Mouse (Mus musculus): ENCODE measurements around the gene Tstd2. TPM values are rescaled to one million over a fixed set of nuclear protein-coding genes. Genes with fewer than 3 reads are reported as not detected.

The Tstd2 gene
- polyA plus RNA-seq, 1 experiment from 2014 or later: 26.8 TPM

GRCm38 (mm10) chr4:46151903-46152544 is 13.5 kb upstream of the Tstd2 start:
- no peaks in the 10 kb centered on the region for H3K27me3 ChIP-seq (replicated peaks)
- ATAC-seq (ENCODE audit: extremely low read depth, insufficient number of reproducible peaks, low FRiP score, low TSS enrichment): no peak
- no peaks in the 10 kb centered on the region for H3K9me3 ChIP-seq
- no peaks in the 10 kb centered on the region for H3K4me1 ChIP-seq
- no peak overlapping the region for H3K4me2 ChIP-seq
- no peak overlapping the region for H3K27ac ChIP-seq (replicated peaks)
- H3K36me3 ChIP-seq: peaks cover 97% of the 10 kb centered on the region
- WGBS: 90% methylated on average over 12 of the region's 12 CpGs
- no peak overlapping the region for H3K9ac ChIP-seq
- no peak overlapping the region for H3K4me3 ChIP-seq

- Histone ChIP-seq H3K4me3 (no peak overlapping the region), H3K4me1 (no peaks in the 10 kb centered on the region), H3K27me3 (replicated peaks) (no peaks in the 10 kb centered on the region), H3K27ac (replicated peaks) (no peak overlapping the region), H3K4me2 (no peak overlapping the region), H3K9me3 (no peaks in the 10 kb centered on the region), H3K36me3 (peaks cover 66% of the 10 kb centered on the region), H3K9ac (no peak overlapping the region)
- 83% methylated on average over 1 of the region's 1 CpGs for WGBS
- no peak for ATAC-seq (ENCODE audit: extremely low read depth, insufficient number of reproducible peaks, low FRiP score, low TSS enrichment)
Measured at GRCm38 (mm10) chr4:46146881-46147280, 8.4 kb upstream of the Tstd2 start.

GRCm38 (mm10) chr4:46144323-46144722 is 5.8 kb upstream of the Tstd2 start:
- Histone ChIP-seq H3K27me3 (replicated peaks) (no peaks in the 10 kb centered on the region), H3K9ac (no peak overlapping the region), H3K36me3 (peaks cover 41% of the 10 kb centered on the region), H3K4me3 (no peak overlapping the region), H3K4me2 (no peak overlapping the region), H3K4me1 (peaks cover 15% of the 10 kb centered on the region), H3K27ac (replicated peaks) (no peak overlapping the region), H3K9me3 (no peaks in the 10 kb centered on the region)
- no peak for ATAC-seq (ENCODE audit: extremely low read depth, insufficient number of reproducible peaks, low FRiP score, low TSS enrichment)
- WGBS: 74% methylated on average over 3 of the region's 3 CpGs

- Histone ChIP-seq H3K4me3 (peak overlapping the region; percentile 86), H3K36me3 (peaks cover 36% of the 10 kb centered on the region), H3K9ac (peak overlapping the region; percentile 94), H3K4me1 (peaks cover 28% of the 10 kb centered on the region), H3K4me2 (peak overlapping the region; percentile 79), H3K27me3 (replicated peaks) (no peaks in the 10 kb centered on the region), H3K27ac (replicated peaks) (peak overlapping the region; percentile 96), H3K9me3 (no peaks in the 10 kb centered on the region)
- ATAC-seq (ENCODE audit: extremely low read depth, insufficient number of reproducible peaks, low FRiP score, low TSS enrichment): no peak
- 5% methylated on average over 17 of the region's 17 CpGs for WGBS
Measured at GRCm38 (mm10) chr4:46137629-46138286, 736 bp downstream of the Tstd2 start.

GRCm38 (mm10) chr4:46131791-46132190 is 6.7 kb downstream of the Tstd2 start:
- no peak overlapping the region for H3K4me2 ChIP-seq
- H3K4me1 ChIP-seq: peaks cover 4% of the 10 kb centered on the region
- ATAC-seq (ENCODE audit: extremely low read depth, insufficient number of reproducible peaks, low FRiP score, low TSS enrichment): no peak
- peaks cover 3% of the 10 kb centered on the region; the same call in 1 of the 2 replicates for H3K9me3 ChIP-seq
- no peaks in the 10 kb centered on the region for H3K27me3 ChIP-seq (replicated peaks)
- H3K4me3 ChIP-seq: no peak overlapping the region
- no peak overlapping the region for H3K27ac ChIP-seq (replicated peaks)
- 88% methylated on average over 6 of the region's 6 CpGs for WGBS
- H3K36me3 ChIP-seq: peaks cover 91% of the 10 kb centered on the region
- no peak overlapping the region for H3K9ac ChIP-seq

GRCm38 (mm10) chr4:46130221-46130620 is 8.3 kb downstream of the Tstd2 start:
- Histone ChIP-seq H3K4me1 (no peaks in the 10 kb centered on the region), H3K9me3 (peaks cover 3% of the 10 kb centered on the region; the same call in 1 of the 2 replicates), H3K4me2 (no peak overlapping the region), H3K9ac (no peak overlapping the region), H3K27ac (replicated peaks) (no peak overlapping the region), H3K4me3 (no peak overlapping the region), H3K27me3 (replicated peaks) (no peaks in the 10 kb centered on the region), H3K36me3 (peaks cover 94% of the 10 kb centered on the region)
- WGBS: 76% methylated on average over 3 of the region's 3 CpGs
- no peak for ATAC-seq (ENCODE audit: extremely low read depth, insufficient number of reproducible peaks, low FRiP score, low TSS enrichment)

GRCm38 (mm10) chr4:46129311-46130004 is 9.0 kb downstream of the Tstd2 start:
- H3K4me2 ChIP-seq: no peak overlapping the region
- H3K27ac ChIP-seq (replicated peaks): no peak overlapping the region
- no peaks in the 10 kb centered on the region for H3K4me1 ChIP-seq
- no peaks in the 10 kb centered on the region for H3K27me3 ChIP-seq (replicated peaks)
- no peak overlapping the region for H3K9ac ChIP-seq
- H3K9me3 ChIP-seq: peaks cover 3% of the 10 kb centered on the region; the same call in 1 of the 2 replicates
- 85% methylated on average over 8 of the region's 8 CpGs for WGBS
- H3K4me3 ChIP-seq: no peak overlapping the region
- H3K36me3 ChIP-seq: peaks cover 94% of the 10 kb centered on the region
- no peak for ATAC-seq (ENCODE audit: extremely low read depth, insufficient number of reproducible peaks, low FRiP score, low TSS enrichment)

GRCm38 (mm10) chr4:46126541-46126940 is 12.0 kb downstream of the Tstd2 start:
- no peaks in the 10 kb centered on the region for H3K4me1 ChIP-seq
- H3K4me2 ChIP-seq: no peak overlapping the region
- H3K27me3 ChIP-seq (replicated peaks): no peaks in the 10 kb centered on the region
- H3K36me3 ChIP-seq: peaks cover 93% of the 10 kb centered on the region
- H3K9ac ChIP-seq: no peak overlapping the region
- H3K4me3 ChIP-seq: no peak overlapping the region
- ATAC-seq (ENCODE audit: extremely low read depth, insufficient number of reproducible peaks, low FRiP score, low TSS enrichment): no peak
- no peak overlapping the region for H3K27ac ChIP-seq (replicated peaks)
- 44% methylated on average over 2 of the region's 2 CpGs for WGBS
- peaks cover 3% of the 10 kb centered on the region; the same call in 1 of the 2 replicates for H3K9me3 ChIP-seq

GRCm38 (mm10) chr4:46123358-46123757 is 15.1 kb downstream of the Tstd2 start:
- Histone ChIP-seq H3K4me2 (no peak overlapping the region), H3K9me3 (no peaks in the 10 kb centered on the region), H3K36me3 (peaks cover 93% of the 10 kb centered on the region), H3K27ac (replicated peaks) (no peak overlapping the region), H3K4me1 (no peaks in the 10 kb centered on the region), H3K4me3 (no peak overlapping the region), H3K27me3 (replicated peaks) (no peaks in the 10 kb centered on the region), H3K9ac (no peak overlapping the region)
- 92% methylated on average over 6 of the region's 6 CpGs for WGBS
- no peak for ATAC-seq (ENCODE audit: extremely low read depth, insufficient number of reproducible peaks, low FRiP score, low TSS enrichment)

GRCm38 (mm10) chr4:46120767-46121166 is 17.7 kb downstream of the Tstd2 start:
- no peaks in the 10 kb centered on the region for H3K27me3 ChIP-seq (replicated peaks)
- H3K4me3 ChIP-seq: no peak overlapping the region
- no peak overlapping the region for H3K4me2 ChIP-seq
- H3K36me3 ChIP-seq: peaks cover 98% of the 10 kb centered on the region
- 77% methylated on average over 3 of the region's 3 CpGs for WGBS
- 0 out of 2 replicates have a peak, but pooled peaks cover 4% of the 10 kb centered on the region for H3K4me1 ChIP-seq
- no peak overlapping the region for H3K9ac ChIP-seq
- no peak for ATAC-seq (ENCODE audit: extremely low read depth, insufficient number of reproducible peaks, low FRiP score, low TSS enrichment)
- no peaks in the 10 kb centered on the region for H3K9me3 ChIP-seq
- no peak overlapping the region for H3K27ac ChIP-seq (replicated peaks)

- Histone ChIP-seq H3K27ac (replicated peaks) (no peak overlapping the region), H3K27me3 (replicated peaks) (no peaks in the 10 kb centered on the region), H3K9me3 (no peaks in the 10 kb centered on the region), H3K4me1 (0 out of 2 replicates have a peak, but pooled peaks cover 4% of the 10 kb centered on the region), H3K4me2 (no peak overlapping the region), H3K36me3 (peaks cover 98% of the 10 kb centered on the region), H3K4me3 (no peak overlapping the region), H3K9ac (no peak overlapping the region)
- no peak for ATAC-seq (ENCODE audit: extremely low read depth, insufficient number of reproducible peaks, low FRiP score, low TSS enrichment)
- WGBS: 86% methylated on average over 14 of the region's 14 CpGs
Measured at GRCm38 (mm10) chr4:46119514-46120094, 18.9 kb downstream of the Tstd2 start.
